In the genomic region with DNA sequence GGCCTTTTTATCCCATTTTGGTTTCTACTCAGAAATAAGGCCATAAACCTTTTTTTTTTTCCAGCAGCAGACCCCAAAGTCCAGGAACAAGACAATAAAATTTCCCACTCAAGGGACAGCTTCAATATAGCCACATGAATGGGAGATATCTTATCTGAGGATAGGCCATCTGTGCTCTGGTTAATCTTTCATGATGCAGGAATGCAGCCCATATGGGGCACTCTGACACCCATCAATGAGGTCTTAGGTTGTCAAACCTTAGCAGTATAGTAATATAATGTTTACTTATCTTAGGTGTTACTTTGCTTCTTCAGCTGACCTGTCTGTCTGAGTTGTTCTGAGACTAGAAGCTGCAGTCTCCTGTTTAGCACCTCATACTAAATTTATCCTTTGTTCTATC, we compare ENCODE assay signal across 19 mouse cellular contexts.
A peak's percentile ranks its signal among the peaks of the same experiment; 100 is the strongest.
DNase-seq lines count a peak whose midpoint lies in the region; ATAC-seq and TF ChIP-seq lines count a peak whose summit lies in the region.
"Had no signal": no experiment of that assay in that cellular context is flagged by ENCODE, and none has a peak within 500 bp of the region (broad histone marks: within the 10 kb centered on the region; RNA-seq: fewer than 3 reads in every experiment).

No protein-coding gene starts in this region.

- no peak overlapping the region for H3K4me3 ChIP-seq in intestine, embryonic 15.5 days (replicated peaks)
- H3K4me3 ChIP-seq in intestine, postnatal 0 days (ENCODE audit: low read depth, low read length) = no peak overlapping the region
- no peak overlapping the region for H3K4me3 ChIP-seq in intestine, embryonic 16.5 days (ENCODE audit: low read length)

- peak; percentile 81 for ATAC-seq in intestine, embryonic 15.5 days
- no peak for ATAC-seq in intestine, postnatal 0 days
- ATAC-seq in intestine, embryonic 16.5 days = peak; percentile 81
- ATAC-seq: activated CD4-positive, CD25-positive, alpha-beta regulatory T cell, adult 4 months; CD4-positive, CD25-positive, alpha-beta regulatory T cell, adult 4 months; Patski had no signal

- no peak overlapping the region for H3K4me2 ChIP-seq in intestine, embryonic 15.5 days (replicated peaks)
- H3K4me2 ChIP-seq in intestine, postnatal 0 days (replicated peaks; ENCODE audit: low read depth) = no peak overlapping the region
- no peak overlapping the region for H3K4me2 ChIP-seq in intestine, embryonic 16.5 days (ENCODE audit: low read depth, low read length)

- TF ChIP-seq CTCF in intestine, postnatal 0 days (IDR thresholded peaks at IDR 0.05; ENCODE audit: low read depth) = no peak

- H3K4me1 ChIP-seq in intestine, embryonic 15.5 days (replicated peaks) = no peaks in the 10 kb centered on the region
- no peaks in the 10 kb centered on the region for H3K4me1 ChIP-seq in intestine, postnatal 0 days (replicated peaks; ENCODE audit: control insufficient read depth, insufficient read depth, low read length)
- H3K4me1 ChIP-seq in intestine, embryonic 16.5 days (ENCODE audit: control insufficient read depth, insufficient read depth, low read length) = no peaks in the 10 kb centered on the region

- H3K9ac ChIP-seq in intestine, embryonic 15.5 days = no peak overlapping the region
- no peak overlapping the region for H3K9ac ChIP-seq in intestine, postnatal 0 days (ENCODE audit: low read depth, low read length)
- no peak overlapping the region for H3K9ac ChIP-seq in intestine, embryonic 16.5 days (ENCODE audit: low read depth, low read length)

- no peaks in the 10 kb centered on the region for H3K27me3 ChIP-seq in intestine, embryonic 15.5 days (replicated peaks)
- no peaks in the 10 kb centered on the region for H3K27me3 ChIP-seq in intestine, postnatal 0 days (replicated peaks; ENCODE audit: control insufficient read depth, insufficient read depth, low read length)
- H3K27me3 ChIP-seq in intestine, embryonic 16.5 days (replicated peaks; ENCODE audit: control insufficient read depth, insufficient read depth, low read length) = no peaks in the 10 kb centered on the region
- H3K27me3 ChIP-seq: CH12.LX, Patski had no signal

- no peaks in the 10 kb centered on the region for H3K36me3 ChIP-seq in intestine, embryonic 15.5 days
- no peaks in the 10 kb centered on the region for H3K36me3 ChIP-seq in intestine, postnatal 0 days (ENCODE audit: control insufficient read depth, insufficient read depth)
- no peaks in the 10 kb centered on the region for H3K36me3 ChIP-seq in intestine, embryonic 16.5 days (ENCODE audit: control insufficient read depth, insufficient read depth, low read length)
- H3K36me3 ChIP-seq: G1E had no signal

- H3K27ac ChIP-seq in intestine, embryonic 15.5 days = no peak overlapping the region
- H3K27ac ChIP-seq in intestine, postnatal 0 days (ENCODE audit: low read depth, low read length) = no peak overlapping the region
- no peak overlapping the region for H3K27ac ChIP-seq in intestine, embryonic 16.5 days (ENCODE audit: low read length)

- no peaks in the 10 kb centered on the region for H3K9me3 ChIP-seq in intestine, embryonic 15.5 days
- no peaks in the 10 kb centered on the region for H3K9me3 ChIP-seq in intestine, postnatal 0 days (ENCODE audit: control insufficient read depth)
- no peaks in the 10 kb centered on the region for H3K9me3 ChIP-seq in intestine, embryonic 16.5 days (ENCODE audit: control insufficient read depth, low read length)
- H3K9me3 ChIP-seq: G1E had no signal

- no peak for DNase-seq in gastrocnemius, adult 18-20 months (ENCODE audit: low spot score)
- DNase-seq: adrenal gland, adult 2 months; adrenal gland, adult 8-10 months; adrenal gland, postnatal 10 days; adrenal gland, postnatal 14 days; adrenal gland, postnatal 25 days; adrenal gland, postnatal 36 days; B cell, adult 2 months; cerebellum, adult 11 months; cerebellum, adult 11-12 months; cerebellum, adult 18-20 months had no signal
